Mouse (Mus musculus): ENCODE measurements around the gene Myl6b. TPM values are rescaled to one million over a fixed set of nuclear protein-coding genes. Genes with fewer than 3 reads are reported as not detected.

Myl6b gene
- polyA plus RNA-seq, 1 experiment = 2.4 TPM

DNA sequence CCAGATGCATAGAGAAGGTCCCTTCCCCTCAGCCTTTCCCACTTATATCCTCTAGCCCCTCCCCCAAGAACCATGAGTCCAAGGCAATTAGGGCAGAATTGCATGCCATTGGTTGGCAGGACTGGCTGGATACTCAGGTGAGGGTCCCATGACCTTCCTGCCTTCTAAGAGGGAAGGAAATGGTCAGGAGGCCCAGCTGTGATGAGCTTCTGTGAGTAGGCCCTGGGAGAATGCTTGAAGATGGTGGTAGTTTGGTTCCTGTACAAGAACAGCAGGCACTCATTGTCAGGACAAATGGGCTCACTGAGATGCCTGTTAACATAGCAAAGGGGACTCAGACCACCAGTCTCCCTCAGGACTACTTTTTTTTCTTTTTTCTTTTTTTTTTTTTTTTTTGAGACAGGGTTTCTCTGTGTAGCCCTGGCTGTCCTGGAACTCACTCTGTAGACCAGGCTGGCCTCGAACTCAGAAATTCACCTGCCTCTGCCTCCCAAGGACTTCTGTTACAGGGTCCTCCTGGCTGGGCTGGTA, 39.9 kb upstream of the Myl6b start:
- Histone ChIP-seq H3K27ac (ENCODE audit: control insufficient read depth, insufficient read depth, low read depth, low read length, poor library complexity) (no peak overlapping the region), H3K4me3 (replicated peaks; ENCODE audit: control insufficient read depth, low read depth, low read length) (no peak overlapping the region), H3K4me1 (ENCODE audit: control insufficient read depth, insufficient read depth, low read length) (peaks cover 2% of the 10 kb centered on the region)
- WGBS = 75% methylated on average over 1 of the region's 1 CpGs
- TF ChIP-seq POLR2A (IDR thresholded peaks at IDR 0.05; ENCODE audit: borderline replicate concordance, control insufficient read depth, low read depth, low read length) (no peak), CTCF (IDR thresholded peaks at IDR 0.05; ENCODE audit: control insufficient read depth, insufficient read depth, low read length) (no peak)

- TF ChIP-seq POLR2A (IDR thresholded peaks at IDR 0.05; ENCODE audit: borderline replicate concordance, control insufficient read depth, low read depth, low read length) (no peak), CTCF (IDR thresholded peaks at IDR 0.05; ENCODE audit: control insufficient read depth, insufficient read depth, low read length) (peak; percentile 81)
- Histone ChIP-seq H3K27ac (ENCODE audit: control insufficient read depth, insufficient read depth, low read depth, low read length, poor library complexity) (peak overlapping the region; percentile 59; the same call in 1 of the 2 replicates), H3K4me3 (replicated peaks; ENCODE audit: control insufficient read depth, low read depth, low read length) (peak overlapping the region; percentile 22), H3K4me1 (ENCODE audit: control insufficient read depth, insufficient read depth, low read length) (peaks cover 2% of the 10 kb centered on the region)
- 11% methylated on average over 18 of the region's 18 CpGs for WGBS
Measured at GRCm38 (mm10) chr10:128536266-128536940, 37.9 kb upstream of the Myl6b start.

DNA sequence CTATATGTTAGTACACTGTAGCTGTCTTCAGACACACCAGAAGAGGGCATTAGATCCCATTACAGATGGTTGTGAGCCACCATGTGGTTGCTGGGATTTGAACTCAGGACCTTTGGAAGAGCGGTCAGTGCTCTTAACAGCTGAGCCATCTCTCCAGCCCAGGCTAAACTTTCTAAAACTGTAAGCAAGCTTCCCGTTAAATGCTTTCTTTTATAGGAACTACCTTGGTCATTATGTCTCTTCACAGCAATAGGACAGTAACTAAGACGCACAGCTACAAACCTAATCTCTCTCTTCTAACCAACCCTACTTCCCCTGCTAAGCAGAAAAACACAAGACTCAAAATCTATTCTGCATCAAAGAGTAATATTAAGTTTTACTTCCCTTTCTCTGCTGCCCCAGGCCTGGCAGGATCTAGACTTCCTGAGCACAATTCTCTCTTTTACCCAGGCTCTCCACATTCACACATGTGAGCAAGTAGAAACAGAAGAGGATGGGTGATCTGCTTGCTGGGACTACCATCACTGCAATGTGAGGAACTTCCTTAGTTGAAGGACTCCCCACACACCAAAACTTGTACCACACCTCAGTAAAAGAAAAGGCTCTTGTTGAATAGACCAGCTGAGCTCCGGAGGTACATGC, 37.3 kb upstream of the Myl6b start:
- WGBS = 23% methylated on average over 4 of the region's 4 CpGs
- no peak overlapping the region for H3K4me3 ChIP-seq (replicated peaks; ENCODE audit: control insufficient read depth, low read depth, low read length)
- H3K27ac ChIP-seq (ENCODE audit: control insufficient read depth, insufficient read depth, low read depth, low read length, poor library complexity) = peak overlapping the region; percentile 59; the same call in 1 of the 2 replicates
- no peak for TF ChIP-seq CTCF (IDR thresholded peaks at IDR 0.05; ENCODE audit: control insufficient read depth, insufficient read depth, low read length)
- no peak for TF ChIP-seq POLR2A (IDR thresholded peaks at IDR 0.05; ENCODE audit: borderline replicate concordance, control insufficient read depth, low read depth, low read length)
- peaks cover 2% of the 10 kb centered on the region for H3K4me1 ChIP-seq (ENCODE audit: control insufficient read depth, insufficient read depth, low read length)

GRCm38 (mm10) chr10:128535206-128535605, 36.7 kb upstream of the Myl6b start:
- Histone ChIP-seq H3K4me1 (ENCODE audit: control insufficient read depth, insufficient read depth, low read length) (peaks cover 2% of the 10 kb centered on the region), H3K27ac (ENCODE audit: control insufficient read depth, insufficient read depth, low read depth, low read length, poor library complexity) (peak overlapping the region; percentile 48; the same call in 1 of the 2 replicates), H3K4me3 (replicated peaks; ENCODE audit: control insufficient read depth, low read depth, low read length) (no peak overlapping the region)
- TF ChIP-seq CTCF (IDR thresholded peaks at IDR 0.05; ENCODE audit: control insufficient read depth, insufficient read depth, low read length) = no peak
- no peak for TF ChIP-seq POLR2A (IDR thresholded peaks at IDR 0.05; ENCODE audit: borderline replicate concordance, control insufficient read depth, low read depth, low read length)
- 75% methylated on average over 2 of the region's 2 CpGs for WGBS

DNA sequence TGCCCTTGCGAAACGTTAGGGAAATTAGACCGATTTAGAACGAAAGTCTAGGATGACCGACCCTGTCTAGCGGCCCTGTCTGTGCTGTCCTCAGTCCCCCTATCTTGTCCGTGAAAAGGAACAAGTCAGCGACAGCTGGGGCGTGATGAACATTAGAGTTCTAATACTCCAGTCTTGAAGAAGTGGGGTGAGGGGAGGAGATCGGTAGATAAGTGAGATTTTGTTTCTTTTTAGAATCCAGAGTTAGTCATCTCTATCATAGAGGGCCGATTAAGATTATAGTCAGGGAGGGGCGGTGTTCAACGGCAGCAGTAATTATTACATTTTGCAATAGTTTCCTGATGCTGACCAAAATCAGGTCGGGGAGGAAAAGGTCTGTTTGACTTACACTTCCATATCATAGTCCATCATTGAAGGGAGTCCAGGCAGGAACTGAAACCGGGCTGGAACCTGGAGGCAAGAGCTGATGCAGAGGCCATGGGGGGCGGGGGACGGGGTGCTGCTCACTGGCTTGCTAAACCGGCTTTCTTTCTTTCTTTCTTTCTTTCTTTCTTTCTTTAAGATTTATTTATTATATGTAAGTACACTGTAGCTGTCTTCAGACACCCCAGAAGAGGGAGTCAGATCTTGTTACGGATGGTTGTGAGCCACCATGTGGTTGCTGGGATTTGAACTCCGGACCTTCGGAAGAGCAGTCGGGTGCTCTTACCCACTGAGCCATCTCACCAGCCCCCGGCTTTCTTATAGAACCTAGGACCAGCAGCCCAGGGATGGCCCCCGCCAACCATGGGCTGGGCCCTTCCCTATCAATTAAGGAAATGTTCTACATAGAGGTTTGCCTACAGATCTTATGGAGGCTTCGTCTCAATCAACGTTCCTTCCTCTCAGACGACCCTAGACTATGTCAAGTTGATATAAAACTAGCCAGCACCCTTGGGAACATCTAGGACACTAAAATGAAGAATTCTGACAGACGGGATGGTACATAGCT, 28.2 kb upstream of the Myl6b start:
- Histone ChIP-seq H3K4me3 (replicated peaks; ENCODE audit: control insufficient read depth, low read depth, low read length) (peak overlapping the region; percentile 89), H3K27ac (ENCODE audit: control insufficient read depth, insufficient read depth, low read depth, low read length, poor library complexity) (peak overlapping the region; percentile 59; the same call in 1 of the 2 replicates), H3K4me1 (ENCODE audit: control insufficient read depth, insufficient read depth, low read length) (no peaks in the 10 kb centered on the region; the same call in 1 of the 2 replicates)
- no peak for TF ChIP-seq CTCF (IDR thresholded peaks at IDR 0.05; ENCODE audit: control insufficient read depth, insufficient read depth, low read length)
- 22% methylated on average over 28 of the region's 28 CpGs for WGBS

- H3K4me1 ChIP-seq (ENCODE audit: control insufficient read depth, insufficient read depth, low read length) = no peaks in the 10 kb centered on the region; the same call in 1 of the 2 replicates
- H3K27ac ChIP-seq (ENCODE audit: control insufficient read depth, insufficient read depth, low read depth, low read length, poor library complexity) = peak within 1 kb of the TSS; percentile 93
- peak within 1 kb of the TSS; percentile 89 for H3K4me3 ChIP-seq (replicated peaks; ENCODE audit: control insufficient read depth, low read depth, low read length)
- TF ChIP-seq CTCF (IDR thresholded peaks at IDR 0.05; ENCODE audit: control insufficient read depth, insufficient read depth, low read length) = peak; percentile 36; the same call in 1 of the 2 replicates
- TF ChIP-seq POLR2A (IDR thresholded peaks at IDR 0.05; ENCODE audit: borderline replicate concordance, control insufficient read depth, low read depth, low read length) = peak; percentile 83
- WGBS = under 1% methylated on average over 37 of the region's 37 CpGs
Measured at GRCm38 (mm10) chr10:128525671-128526308, 27.3 kb upstream of the Myl6b start, which contains the start of gene Esyt1. Esyt1 (minus strand) TSS chr10:128525871.

All from bone marrow, adult 2 months (tissue).